Mouse (Mus musculus): ENCODE measurements around the gene Tubg2.

Gene Tubg2

DNA sequence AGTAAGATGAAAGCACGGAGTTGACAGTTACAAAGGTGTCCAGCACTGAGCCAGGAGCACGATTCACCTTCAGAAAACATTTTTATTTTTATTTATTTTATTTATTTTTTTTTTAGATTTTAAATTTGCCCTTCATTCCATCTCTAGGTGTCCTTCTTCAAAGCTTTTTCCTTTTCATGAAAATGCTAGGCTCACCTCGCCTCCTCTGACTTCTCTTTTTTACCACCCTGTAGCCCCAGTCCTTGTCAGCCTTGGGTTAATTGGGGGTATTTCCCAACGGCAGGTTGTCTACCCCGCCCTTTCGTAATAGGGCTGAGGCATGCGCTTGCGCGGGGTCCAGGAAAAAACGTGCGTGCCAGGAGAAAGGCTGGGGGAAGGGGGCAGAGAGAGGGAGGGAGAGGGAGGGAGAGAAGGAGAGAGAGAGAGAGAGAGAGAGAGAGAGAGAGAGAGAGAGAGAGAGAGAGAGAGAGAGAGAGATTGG, 20.0 kb downstream of the Tubg2 start:
- no peak for ATAC-seq (ENCODE audit: insufficient number of reproducible peaks, low FRiP score, low TSS enrichment)

DNA sequence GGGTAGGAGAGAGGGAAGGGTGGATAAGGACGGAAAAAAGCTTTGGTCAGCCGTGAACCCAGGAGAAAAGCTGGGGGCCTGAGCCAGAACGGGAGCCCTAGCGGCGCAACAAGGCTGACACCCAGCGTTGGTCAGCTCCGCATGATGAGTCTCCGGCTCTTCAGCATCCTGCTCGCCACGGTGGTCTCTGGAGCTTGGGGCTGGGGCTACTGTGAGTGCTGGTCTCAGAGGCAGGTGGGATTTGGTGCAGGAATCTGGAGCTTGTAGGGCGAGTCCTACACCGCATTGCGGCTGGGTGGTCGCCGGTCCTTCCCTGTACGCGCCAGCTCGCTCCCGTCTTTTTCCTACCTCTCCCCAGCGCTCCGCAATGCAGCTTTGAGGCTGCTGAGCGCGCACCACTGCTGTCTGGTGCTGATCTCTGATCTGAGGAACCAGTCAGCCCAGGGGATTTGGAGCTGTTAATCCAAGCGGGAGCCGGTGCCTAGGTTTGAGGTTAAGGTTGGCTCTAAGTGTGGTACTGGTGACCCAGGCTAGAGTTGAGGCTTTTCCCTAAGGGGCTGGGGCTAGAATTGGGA, 20.5 kb downstream of the Tubg2 start:
- ATAC-seq (ENCODE audit: insufficient number of reproducible peaks, low FRiP score, low TSS enrichment): no peak

DNA sequence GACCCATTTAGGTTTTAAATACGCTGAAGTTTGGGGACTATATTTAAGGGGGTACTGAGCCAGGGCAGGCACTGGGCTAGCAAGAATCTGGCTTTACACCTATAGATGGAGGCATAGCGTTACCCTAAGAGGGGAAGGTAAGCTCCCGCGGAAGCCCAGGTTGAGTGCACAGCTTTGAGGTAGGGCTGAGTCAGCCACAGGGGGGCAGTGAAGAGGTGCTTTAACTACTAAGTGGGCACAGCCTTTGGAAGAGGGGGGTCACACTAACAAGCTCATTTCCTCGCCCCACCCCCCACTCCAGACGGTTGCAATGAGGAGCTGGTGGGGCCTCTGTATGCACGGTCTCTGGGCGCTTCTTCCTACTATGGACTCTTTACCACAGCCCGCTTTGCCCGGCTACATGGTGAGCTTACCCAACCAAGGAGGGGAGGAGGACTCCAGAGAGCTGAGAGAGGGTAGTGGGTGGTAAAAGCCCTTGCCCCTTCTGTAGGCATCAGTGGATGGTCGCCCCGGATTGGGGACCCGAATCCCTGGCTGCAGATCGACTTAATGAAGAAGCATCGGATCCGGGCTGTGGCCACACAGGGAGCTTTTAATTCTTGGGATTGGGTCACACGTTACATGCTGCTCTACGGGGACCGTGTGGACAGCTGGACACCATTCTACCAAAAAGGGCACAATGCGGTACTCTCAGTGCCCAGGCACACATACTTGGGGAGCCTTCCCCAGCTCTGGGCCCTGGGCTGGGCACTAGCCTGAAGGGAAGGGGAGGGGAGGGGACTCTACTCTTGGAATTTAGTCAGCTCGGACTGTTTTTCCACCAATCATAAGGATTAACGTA, 21.4 kb downstream of the Tubg2 start:
- ATAC-seq (ENCODE audit: insufficient number of reproducible peaks, low FRiP score, low TSS enrichment): peak; percentile 20; the same call in 1 of the 2 replicates

DNA sequence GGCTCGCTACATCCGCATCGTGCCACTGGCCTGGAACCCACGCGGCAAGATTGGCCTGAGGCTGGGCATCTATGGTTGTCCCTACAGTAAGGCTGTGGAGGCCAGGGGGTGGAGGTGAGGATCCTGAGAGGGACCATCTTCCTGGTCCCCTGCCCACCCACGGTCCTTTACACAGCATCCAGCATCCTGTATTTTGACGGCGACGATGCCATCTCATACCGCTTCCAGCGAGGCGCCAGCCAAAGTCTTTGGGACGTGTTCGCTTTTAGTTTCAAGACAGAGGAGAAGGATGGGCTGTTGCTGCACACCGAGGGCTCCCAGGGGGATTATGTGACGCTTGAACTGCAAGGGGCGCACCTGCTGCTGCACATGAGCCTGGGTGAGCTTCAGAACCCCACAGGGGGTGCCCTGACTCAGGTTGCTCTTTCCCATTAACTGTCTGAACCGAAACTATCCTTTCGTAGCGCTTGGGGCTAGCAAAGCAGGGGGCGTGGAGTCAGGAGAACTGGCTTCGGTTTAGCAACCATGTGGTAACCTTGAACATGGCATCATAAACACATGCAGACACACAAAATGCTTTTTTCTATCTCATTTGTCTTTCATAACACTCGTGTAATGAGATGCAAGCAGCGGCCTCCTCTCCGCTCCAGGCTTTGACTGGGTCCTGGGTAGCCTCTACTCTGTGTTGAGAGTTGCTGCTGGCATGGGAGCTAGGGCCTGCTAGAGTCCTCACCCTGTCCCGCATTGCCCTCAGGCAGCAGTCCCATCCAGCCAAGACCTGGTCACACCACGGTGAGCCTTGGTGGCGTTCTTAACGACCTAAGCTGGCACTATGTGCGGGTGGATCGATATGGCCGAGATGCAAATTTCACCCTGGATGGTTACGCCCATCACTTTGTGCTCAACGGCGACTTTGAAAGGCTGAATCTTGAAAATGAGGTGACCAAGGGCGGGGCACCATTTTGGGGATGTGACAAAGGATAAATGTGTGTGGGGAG, 22.7 kb downstream of the Tubg2 start:
- no peak for ATAC-seq (ENCODE audit: insufficient number of reproducible peaks, low FRiP score, low TSS enrichment)

GRCm38 (mm10) chr11:101179306-101179705, 23.6 kb downstream of the Tubg2 start:
- ATAC-seq (ENCODE audit: insufficient number of reproducible peaks, low FRiP score, low TSS enrichment): no peak

- ATAC-seq (ENCODE audit: insufficient number of reproducible peaks, low FRiP score, low TSS enrichment): no peak
Measured at GRCm38 (mm10) chr11:101180261-101180660, 24.6 kb downstream of the Tubg2 start.

GRCm38 (mm10) chr11:101180846-101181740, 25.4 kb downstream of the Tubg2 start:
- no peak for ATAC-seq (ENCODE audit: insufficient number of reproducible peaks, low FRiP score, low TSS enrichment)

DNA sequence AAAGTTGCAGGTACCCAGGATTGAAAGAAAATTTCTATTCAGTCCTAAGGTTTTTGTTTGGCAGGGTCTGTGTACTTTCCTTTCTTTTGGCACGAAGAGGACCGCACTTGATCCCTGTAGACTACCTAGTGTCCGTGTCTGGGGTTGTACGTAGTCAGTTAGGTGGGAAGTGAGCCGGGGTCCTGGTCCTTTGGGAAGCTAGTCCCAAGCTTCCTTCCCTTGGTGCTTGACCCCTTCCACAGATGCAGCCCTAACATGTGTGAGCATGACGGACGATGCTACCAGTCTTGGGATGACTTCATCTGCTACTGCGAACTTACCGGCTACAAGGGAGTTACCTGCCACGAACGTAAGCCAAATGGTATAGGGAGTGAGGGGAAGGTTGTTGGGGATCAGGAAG, 26.3 kb downstream of the Tubg2 start:
- no peak for ATAC-seq (ENCODE audit: insufficient number of reproducible peaks, low FRiP score, low TSS enrichment)

DNA sequence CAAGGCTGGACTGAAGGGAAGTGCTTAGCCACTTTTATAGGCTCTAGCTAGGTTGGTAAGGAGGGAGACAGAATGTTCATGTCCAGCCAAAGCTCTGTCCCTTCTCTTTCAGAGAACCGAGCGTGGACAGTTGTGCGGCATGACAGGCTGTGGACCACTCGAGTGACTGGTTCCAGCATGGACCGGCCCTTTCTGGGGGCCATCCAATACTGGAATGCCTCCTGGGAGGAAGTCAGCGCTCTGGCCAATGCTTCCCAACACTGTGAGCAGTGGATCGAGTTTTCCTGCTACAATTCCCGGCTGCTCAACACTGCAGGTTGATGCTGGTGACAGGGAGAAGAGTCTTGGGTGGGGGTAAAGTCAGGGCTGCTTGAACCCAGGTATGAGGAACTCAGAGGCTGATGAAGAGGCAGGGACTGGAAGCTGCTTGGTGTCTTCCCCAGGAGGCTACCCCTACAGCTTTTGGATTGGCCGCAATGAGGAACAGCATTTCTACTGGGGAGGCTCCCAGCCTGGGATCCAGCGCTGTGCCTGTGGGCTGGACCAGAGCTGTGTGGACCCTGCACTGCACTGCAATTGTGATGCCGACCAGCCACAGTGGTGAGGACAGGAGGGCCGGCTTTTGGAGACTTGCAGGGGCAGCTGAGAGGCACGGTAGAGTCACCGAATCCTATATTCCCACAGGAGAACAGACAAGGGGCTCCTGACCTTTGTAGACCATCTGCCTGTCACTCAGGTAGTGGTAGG, 27.2 kb downstream of the Tubg2 start:
- no peak for ATAC-seq (ENCODE audit: insufficient number of reproducible peaks, low FRiP score, low TSS enrichment)

DNA sequence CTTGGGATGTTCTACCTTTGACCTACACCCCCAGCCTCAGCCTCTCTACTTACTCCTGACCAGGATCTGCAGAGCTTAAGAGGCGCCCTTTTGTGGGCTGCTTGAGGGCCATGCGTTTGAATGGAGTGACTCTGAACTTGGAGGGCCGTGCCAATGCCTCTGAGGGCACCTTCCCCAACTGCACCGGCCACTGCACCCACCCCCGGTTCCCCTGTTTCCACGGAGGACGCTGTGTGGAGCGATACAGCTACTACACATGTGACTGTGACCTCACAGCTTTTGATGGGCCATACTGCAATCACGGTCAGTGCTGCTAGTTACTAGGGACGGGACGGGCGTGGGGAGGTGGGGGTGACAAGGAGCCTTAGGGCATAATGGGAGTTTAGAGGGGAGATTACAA, 29.3 kb downstream of the Tubg2 start:
- ATAC-seq (ENCODE audit: insufficient number of reproducible peaks, low FRiP score, low TSS enrichment): no peak

GRCm38 (mm10) chr11:101185441-101185840, 29.7 kb downstream of the Tubg2 start:
- ATAC-seq (ENCODE audit: insufficient number of reproducible peaks, low FRiP score, low TSS enrichment): no peak

GRCm38 (mm10) chr11:101186526-101187247, 31.0 kb downstream of the Tubg2 start:
- ATAC-seq (ENCODE audit: insufficient number of reproducible peaks, low FRiP score, low TSS enrichment): no peak

GRCm38 (mm10) chr11:101187541-101187940, 31.8 kb downstream of the Tubg2 start:
- ATAC-seq (ENCODE audit: insufficient number of reproducible peaks, low FRiP score, low TSS enrichment): no peak

GRCm38 (mm10) chr11:101188166-101188805, 32.6 kb downstream of the Tubg2 start:
- peak; percentile 56; the same call in 1 of the 2 replicates for ATAC-seq (ENCODE audit: insufficient number of reproducible peaks, low FRiP score, low TSS enrichment)

- ATAC-seq (ENCODE audit: insufficient number of reproducible peaks, low FRiP score, low TSS enrichment): peak; percentile 71
Measured at GRCm38 (mm10) chr11:101189495-101190180, 33.9 kb downstream of the Tubg2 start.

- no peak for ATAC-seq (ENCODE audit: insufficient number of reproducible peaks, low FRiP score, low TSS enrichment)
Measured at GRCm38 (mm10) chr11:101190181-101190912, 34.6 kb downstream of the Tubg2 start.

All from cerebellum, adult (tissue).